Mouse (Mus musculus): Measurements from ENCODE around the gene Dnase2a. TPM values are rescaled to one million over a fixed set of nuclear protein-coding genes. Genes with fewer than 3 reads are reported as not detected.

The Dnase2a gene
- total RNA-seq, 2 experiments from 2014 or later: 10.4 to 11.5 TPM

DNA sequence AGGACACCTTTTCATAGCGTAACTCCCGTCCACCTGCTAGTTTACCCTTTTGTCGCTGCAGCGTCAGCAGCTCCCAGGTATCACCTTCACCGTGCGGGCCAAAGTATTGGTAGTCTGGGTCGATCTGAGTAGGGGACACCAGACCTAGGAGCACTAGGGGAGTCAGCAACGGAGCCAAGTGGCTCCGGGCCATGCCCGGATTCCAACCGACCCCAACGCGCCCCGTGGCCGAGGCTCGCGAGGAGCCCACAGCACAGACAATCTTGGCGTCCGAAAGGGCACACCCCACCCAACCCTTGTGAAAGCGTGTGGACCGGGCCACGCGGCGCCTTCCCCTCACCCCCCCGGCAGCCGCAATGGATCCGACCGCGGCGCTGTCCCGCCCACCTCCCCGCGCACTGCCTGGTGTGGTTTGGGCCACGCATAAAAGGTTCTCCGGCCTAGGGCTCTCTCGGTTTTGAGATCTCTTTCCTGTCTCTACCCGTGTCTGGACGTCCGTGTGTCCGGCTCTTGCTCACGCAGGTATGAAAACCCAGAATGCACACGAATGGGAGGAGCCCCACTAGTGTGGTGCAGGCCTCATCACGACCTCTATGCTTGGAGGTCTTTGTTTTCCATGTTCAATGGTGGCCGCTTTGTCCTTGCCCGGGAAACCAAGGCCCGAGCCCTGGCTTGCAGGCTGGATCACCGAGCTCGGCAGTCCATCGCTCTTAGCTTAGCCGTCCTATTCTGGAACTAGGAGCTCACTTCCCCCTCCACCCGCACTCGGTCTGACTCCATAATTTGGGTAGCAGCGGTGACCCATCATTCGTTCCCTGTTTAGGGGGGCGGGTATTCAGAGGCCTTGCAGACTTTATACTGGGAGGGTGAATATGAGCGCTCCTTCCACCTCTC, 61.1 kb downstream of the Dnase2a start, which contains the start of the genes Gm49661, Prdx2 and Rnaseh2a:
Gene Gm49661, minus strand, starts transcription at position 193 of the 894 bp plus-strand sequence.
Gene Prdx2, plus strand, starts transcription at position 347 of the 894 bp plus-strand sequence.
Gene Rnaseh2a, minus strand, starts transcription at position 527 of the 894 bp plus-strand sequence.
- peak; percentile 61 to 70 for DNase-seq (ENCODE audit: low spot score in 2 of 2)

GRCm38 (mm10) chr8:84970135-84970790, 61.9 kb downstream of the Dnase2a start:
- no peak for DNase-seq (ENCODE audit: low spot score in 2 of 2)

DNA sequence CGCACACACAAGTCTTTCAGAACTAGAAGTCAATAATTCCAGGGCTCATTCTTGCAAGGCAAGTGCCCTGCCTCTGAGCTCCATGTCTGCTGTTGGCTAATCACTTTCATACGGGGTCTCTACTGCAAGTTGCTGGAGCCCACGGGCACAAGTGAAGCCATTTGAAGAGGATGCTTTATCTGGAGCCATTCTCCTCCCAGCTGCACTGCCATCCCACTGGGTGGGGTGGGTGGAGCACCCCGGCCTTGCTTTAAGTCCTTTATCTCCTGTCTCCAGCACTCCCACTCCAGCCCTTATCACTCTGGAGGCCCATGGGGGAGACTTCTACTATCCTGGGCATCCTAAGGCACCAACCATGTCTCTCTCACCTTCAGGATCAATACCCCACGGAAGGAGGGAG, 62.6 kb downstream of the Dnase2a start:
- DNase-seq (ENCODE audit: low spot score in 2 of 2): no peak

Small RNA genes lying within 50 kb of the gene (microRNA-seq; reads per million reads assigned to microRNA genes)
- gene Gm24197 (not detected), gene Mir7069 (5.3 reads per million, percentile 16 among the genes with 10 or more reads in this experiment)

Other genes with a start within 250 kb of the Dnase2a start
- gene Ier2, start 245.7 kb upstream of the Dnase2a start, total RNA-seq (2021): 10 to 100 TPM; 35.1 to 35.3 TPM
- 100 to 1,000 TPM; 122 to 124 TPM for gene Trmt1, start 222.3 kb upstream of the Dnase2a start, total RNA-seq (2021)
- 10 to 100 TPM; 88.9 to 89.0 TPM for gene Nacc1, start 220.7 kb upstream of the Dnase2a start, total RNA-seq (2021)
- gene Lyl1, start 207.1 kb upstream of the Dnase2a start, total RNA-seq (2021): 1 to 10 TPM; 6.5 to 7.2 TPM
- 1 to 10 TPM; 1.2 TPM for gene G430095P16Rik, start 185.6 kb upstream of the Dnase2a start, total RNA-seq (2021)
- 100 to 1,000 TPM; 134 to 137 TPM for gene Nfix, start 108.2 kb upstream of the Dnase2a start, total RNA-seq (2021)
- 1 to 10 TPM; 5.7 to 6.7 TPM for gene Dand5, start 85.7 kb upstream of the Dnase2a start, total RNA-seq (2021)
- gene Gadd45gip1, start 77.0 kb upstream of the Dnase2a start, total RNA-seq (2021): 10 to 100 TPM; 46.9 to 48.0 TPM
- gene Rad23a, start 67.9 kb upstream of the Dnase2a start, total RNA-seq (2021): 10 to 100 TPM; 86.4 to 93.8 TPM
- 100 to 1,000 TPM; 480 to 531 TPM for gene Calr, start 61.6 kb upstream of the Dnase2a start, total RNA-seq (2021)
- 10 to 100 TPM; 61.0 to 63.6 TPM for gene Farsa, start 51.6 kb upstream of the Dnase2a start, total RNA-seq (2021)
- 10 to 100 TPM; 20.0 to 22.5 TPM for gene Syce2, start 36.4 kb upstream of the Dnase2a start, total RNA-seq (2021)
- gene Gcdh, start 14.6 kb upstream of the Dnase2a start, total RNA-seq (2021): 10 to 100 TPM; 55.0 to 56.0 TPM
- 1 to 10 TPM; 2.7 to 6.8 TPM for gene Klf1, start 6.6 kb upstream of the Dnase2a start, total RNA-seq (2021)
- 1 to 10 TPM; 8.3 to 8.5 TPM for gene Mast1, start 28.8 kb downstream of the Dnase2a start, total RNA-seq (2021)
- under 1 TPM; 0.23 to 0.31 TPM for gene Rtbdn, start 38.4 kb downstream of the Dnase2a start, total RNA-seq (2021)
- not detected for gene Gm49661, start 60.9 kb downstream of the Dnase2a start, total RNA-seq (2021)
- gene Prdx2, start 61.0 kb downstream of the Dnase2a start, total RNA-seq (2021): 100 to 1,000 TPM; 617 to 655 TPM
- gene Rnaseh2a, start 61.2 kb downstream of the Dnase2a start, total RNA-seq (2021): 100 to 1,000 TPM; 122 to 138 TPM
- gene Junb, start 70.2 kb downstream of the Dnase2a start, total RNA-seq (2021): 10 to 100 TPM; 26.1 to 28.9 TPM
- gene Hook2, start 82.0 kb downstream of the Dnase2a start, total RNA-seq (2021): 10 to 100 TPM; 10.6 to 13.8 TPM
- not detected for gene Best2, start 106.0 kb downstream of the Dnase2a start, total RNA-seq (2021)
- gene Asna1, start 116.7 kb downstream of the Dnase2a start, total RNA-seq (2021): 10 to 100 TPM; 77.7 to 83.2 TPM
- 100 to 1,000 TPM; 179 to 188 TPM for gene Trir, start 118.3 kb downstream of the Dnase2a start, total RNA-seq (2021)
- 10 to 100 TPM; 70.8 to 86.8 TPM for gene Tnpo2, start 128.4 kb downstream of the Dnase2a start, total RNA-seq (2021)
- gene Fbxw9, start 151.5 kb downstream of the Dnase2a start, total RNA-seq (2021): 10 to 100 TPM; 36.5 to 39.8 TPM
- not detected for gene Gm5741, start 159.4 kb downstream of the Dnase2a start, total RNA-seq (2021)
- gene Dhps, start 163.2 kb downstream of the Dnase2a start, total RNA-seq (2021): 10 to 100 TPM; 43.0 to 48.2 TPM
- 10 to 100 TPM; 77.8 to 80.6 TPM for gene Wdr83os, start 172.2 kb downstream of the Dnase2a start, total RNA-seq (2021)
- 10 to 100 TPM; 31.2 to 33.8 TPM for gene Wdr83, start 172.7 kb downstream of the Dnase2a start, total RNA-seq (2021)
- 10 to 100 TPM; 69.1 to 69.2 TPM for gene Man2b1, start 174.7 kb downstream of the Dnase2a start, total RNA-seq (2021)
- 1 to 10 TPM; 3.7 to 4.3 TPM for gene Zfp791, start 214.5 kb downstream of the Dnase2a start, total RNA-seq (2021)
- gene Cks1brt, start 243.4 kb downstream of the Dnase2a start, total RNA-seq (2021): not detected